29 mouse cellular contexts compared by ENCODE assay signal in the genomic region with DNA sequence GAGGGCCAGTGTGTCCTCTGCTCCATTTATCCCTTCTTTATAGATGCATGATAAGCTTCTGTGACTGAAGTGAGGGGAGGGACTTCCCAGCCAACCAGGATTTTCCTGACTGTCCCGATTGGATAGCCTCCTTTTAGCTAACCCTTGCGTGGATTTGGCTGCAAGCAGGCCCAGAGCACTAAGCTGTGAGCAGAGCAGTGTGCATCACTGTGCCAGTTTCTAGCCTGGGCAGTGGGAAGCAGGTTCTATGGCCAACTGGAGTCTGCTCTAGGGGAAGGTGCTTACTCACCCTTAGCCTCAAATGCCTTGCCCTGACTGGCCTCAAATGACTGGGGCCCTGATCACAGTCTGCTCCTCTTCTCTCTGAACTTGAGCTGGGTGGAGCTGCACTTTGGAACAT. TPM values are rescaled to one million over a fixed set of nuclear protein-coding genes. Genes with fewer than 3 reads are reported as not detected.
A peak's percentile ranks its signal among the peaks of the same experiment; 100 is the strongest.
DNase-seq lines count a peak whose midpoint lies in the region; ATAC-seq and TF ChIP-seq lines count a peak whose summit lies in the region.
"Had no signal": no experiment of that assay in that cellular context is flagged by ENCODE, and none has a peak within 500 bp of the region (broad histone marks: within the 10 kb centered on the region; RNA-seq: fewer than 3 reads in every experiment).

No protein-coding gene starts in this region.

- H3K4me1 ChIP-seq in brown adipose tissue, adult 24 weeks (ENCODE audit: control insufficient read depth, insufficient read depth, insufficient read length, low read length): 0 out of 2 replicates have a peak, but pooled peaks cover 2% of the 10 kb centered on the region
- H3K4me1 ChIP-seq in stomach, postnatal 0 days (replicated peaks; ENCODE audit: control insufficient read depth, insufficient read depth): no peaks in the 10 kb centered on the region
- H3K4me1 ChIP-seq: embryonic facial prominence, embryonic 13.5 days; embryonic facial prominence, embryonic 15.5 days; forebrain, embryonic 13.5 days; forebrain, embryonic 15.5 days had no signal

- no peak overlapping the region for H3K4me2 ChIP-seq in stomach, postnatal 0 days (replicated peaks; ENCODE audit: low read depth)
- H3K4me2 ChIP-seq: embryonic facial prominence, embryonic 13.5 days; embryonic facial prominence, embryonic 15.5 days; forebrain, embryonic 13.5 days; forebrain, embryonic 15.5 days had no signal

- H3K36me3 ChIP-seq in stomach, postnatal 0 days (ENCODE audit: control insufficient read depth, insufficient read depth, low read length): no peaks in the 10 kb centered on the region
- H3K36me3 ChIP-seq: embryonic facial prominence, embryonic 13.5 days; embryonic facial prominence, embryonic 15.5 days; forebrain, embryonic 15.5 days had no signal

- intact Hi-C loops in gastrocnemius, postnatal 14 days (cut with DNase I; ENCODE audit: low total_unique reads): no loop called here

- no peak overlapping the region for H3K9ac ChIP-seq in stomach, postnatal 0 days (ENCODE audit: low read length)
- H3K9ac ChIP-seq: embryonic facial prominence, embryonic 13.5 days; embryonic facial prominence, embryonic 15.5 days; forebrain, embryonic 13.5 days; forebrain, embryonic 15.5 days; forebrain, postnatal 0 days had no signal

- TF ChIP-seq EP300 in stomach, postnatal 0 days (optimal IDR thresholded peaks at IDR 0.05): no peak

- no peaks in the 10 kb centered on the region for H3K27me3 ChIP-seq in stomach, postnatal 0 days (ENCODE audit: control insufficient read depth, insufficient read depth, low read length)
- H3K27me3 ChIP-seq: embryonic facial prominence, embryonic 13.5 days; embryonic facial prominence, embryonic 15.5 days; forebrain, embryonic 13.5 days; forebrain, embryonic 15.5 days had no signal

- no peak overlapping the region for H3K4me3 ChIP-seq in brown adipose tissue, adult 24 weeks (ENCODE audit: insufficient read depth, low read depth, low read length)
- no peak overlapping the region for H3K4me3 ChIP-seq in stomach, postnatal 0 days (ENCODE audit: low read depth, low read length)
- H3K4me3 ChIP-seq: embryonic facial prominence, embryonic 13.5 days; embryonic facial prominence, embryonic 15.5 days; erythroblast, embryonic 14.5 days; forebrain, embryonic 13.5 days; forebrain, embryonic 15.5 days had no signal

- DNase-seq in gastrocnemius, postnatal 14 days: peak; percentile 21
- DNase-seq in gastrocnemius, postnatal 10 days: no peak
- DNase-seq in heart, adult 11 months: peak; percentile 87
- DNase-seq in heart, adult 9 months (ENCODE audit: low spot score in 2 of 2): no peak
- DNase-seq in adipocyte (ENCODE audit: low spot score): peak; percentile 92
- no peak for DNase-seq in stomach, postnatal 0 days (ENCODE audit: low spot score)
- DNase-seq in frontal cortex, adult 2 months (ENCODE audit: extremely low spot score in 1 of 2, low spot score in 1 of 2): no peak
- DNase-seq: adrenal gland, adult 8-10 months; adrenal gland, postnatal 14 days; adrenal gland, postnatal 36 days; cerebellum, adult 11 months; cerebellum, adult 18-20 months; cerebellum, adult 8-10 months; cerebellum, adult 9-11 months; cerebellum, postnatal 36 days; embryo, embryonic 11 days; forebrain, postnatal 0 days had no signal

- WGBS in stomach, postnatal 0 days: 39% methylated on average over 2 of the region's 2 CpGs

- no peak for TF ChIP-seq CTCF in stomach, postnatal 0 days (IDR thresholded peaks at IDR 0.05; ENCODE audit: low read depth)

- no peaks in the 10 kb centered on the region for H3K9me3 ChIP-seq in stomach, postnatal 0 days (ENCODE audit: control insufficient read depth, low read length)
- H3K9me3 ChIP-seq: embryonic facial prominence, embryonic 13.5 days; embryonic facial prominence, embryonic 15.5 days; forebrain, embryonic 13.5 days; forebrain, embryonic 15.5 days had no signal

- no peak for ATAC-seq in stomach, postnatal 0 days (ENCODE audit: low FRiP score, low TSS enrichment)
- ATAC-seq: forebrain, embryonic 13.5 days; forebrain, embryonic 15.5 days; forebrain, postnatal 0 days had no signal

- peak overlapping the region; percentile 9; the same call in 1 of the 2 replicates for H3K27ac ChIP-seq in brown adipose tissue, adult 24 weeks (replicated peaks; ENCODE audit: low read depth, low read length)
- no peak overlapping the region for H3K27ac ChIP-seq in stomach, postnatal 0 days (replicated peaks)
- H3K27ac ChIP-seq: embryonic facial prominence, embryonic 13.5 days; embryonic facial prominence, embryonic 15.5 days; forebrain, embryonic 13.5 days; forebrain, embryonic 15.5 days had no signal

RNA-seq across cellular contexts. Expression of a gene that starts 7.6 kb away (rescaled TPM):
- under 1 TPM; 0.04 to 0.06 TPM for total RNA-seq in gastrocnemius, postnatal 14 days (2021)
- under 1 TPM; 0.05 to 0.07 TPM for total RNA-seq in gastrocnemius, postnatal 10 days (2021)
- not detected in 2 replicates for polyA plus RNA-seq in brown adipose tissue, adult 24 weeks (2012; ENCODE audit: insufficient read depth, insufficient read length, missing spikeins)
- 0.57 and 0.61 TPM in 2 replicates for polyA plus RNA-seq in stomach, postnatal 0 days (2015; fragmentation: Nextera tagmentation; extraction: Ambion mirVana)
- polyA plus RNA-seq in frontal cortex, adult 2 months (2012; rRNA removed): 0.46 and 0.56 TPM in 2 replicates
- total RNA-seq: common myeloid progenitor, adult 5-6 weeks; MEL had no signal
- polyA plus RNA-seq: forebrain, embryonic 11.5 days had no signal

RNA-seq across cellular contexts. Expression of a gene that starts 40.7 kb away (rescaled TPM):
- total RNA-seq in gastrocnemius, postnatal 14 days (2021): under 1 TPM; 0.11 to 0.16 TPM
- total RNA-seq in gastrocnemius, postnatal 10 days (2021): under 1 TPM in 1 of 2 experiments, not detected in 1; 0.16 TPM
- polyA plus RNA-seq in brown adipose tissue, adult 24 weeks (2012; ENCODE audit: insufficient read depth, insufficient read length, missing spikeins): 0.33 and 0.75 TPM in 2 replicates
- polyA plus RNA-seq in stomach, postnatal 0 days (2015; fragmentation: Nextera tagmentation; extraction: Ambion mirVana): 0.02 and 0.08 TPM in 2 replicates
- polyA plus RNA-seq in frontal cortex, adult 2 months (2012; rRNA removed): 0.36 TPM in 2 replicates
- total RNA-seq: adrenal gland, postnatal 14 days; common myeloid progenitor, adult 5-6 weeks; MEL had no signal
- polyA plus RNA-seq: embryonic facial prominence, embryonic 13.5 days; erythroblast, embryonic 14.5 days; forebrain, embryonic 11.5 days; forebrain, embryonic 13.5 days had no signal

RNA-seq across cellular contexts. Expression of a gene that starts 54.6 kb away (rescaled TPM):
- total RNA-seq in gastrocnemius, postnatal 14 days (2021): 1 to 10 TPM; 1.2 to 1.8 TPM
- total RNA-seq in gastrocnemius, postnatal 10 days (2021): 1 to 10 TPM; 1.5 to 2.2 TPM
- 163 and 192 TPM in 2 replicates for polyA plus RNA-seq in brown adipose tissue, adult 24 weeks (2012; ENCODE audit: insufficient read depth, insufficient read length, missing spikeins)
- polyA plus RNA-seq in stomach, postnatal 0 days (2015; fragmentation: Nextera tagmentation; extraction: Ambion mirVana): 2.7 and 3.3 TPM in 2 replicates
- polyA plus RNA-seq in frontal cortex, adult 2 months (2012; rRNA removed): 26.8 and 29.9 TPM in 2 replicates
- polyA plus RNA-seq: erythroblast, embryonic 14.5 days; forebrain, embryonic 13.5 days had no signal

RNA-seq across cellular contexts. Expression of a gene that starts 54.7 kb away (rescaled TPM):
- total RNA-seq in gastrocnemius, postnatal 14 days (2021): not detected
- total RNA-seq in gastrocnemius, postnatal 10 days (2021): not detected
- 0.48 TPM in 1 of 2 replicates, not detected in the other for polyA plus RNA-seq in brown adipose tissue, adult 24 weeks (2012; ENCODE audit: insufficient read depth, insufficient read length, missing spikeins)
- polyA plus RNA-seq in stomach, postnatal 0 days (2015; fragmentation: Nextera tagmentation; extraction: Ambion mirVana): not detected in 2 replicates
- not detected in 2 replicates for polyA plus RNA-seq in frontal cortex, adult 2 months (2012; rRNA removed)
- total RNA-seq: adrenal gland, adult 18-20 months; adrenal gland, adult 8-10 months; adrenal gland, postnatal 14 days; adrenal gland, postnatal 36 days; common myeloid progenitor, adult 5-6 weeks; forebrain, postnatal 0 days; MEL had no signal
- polyA plus RNA-seq: C2C12; embryonic facial prominence, embryonic 11.5 days; embryonic facial prominence, embryonic 13.5 days; embryonic facial prominence, embryonic 15.5 days; erythroblast, embryonic 14.5 days; forebrain, embryonic 11.5 days; forebrain, embryonic 13.5 days; forebrain, embryonic 15.5 days; forebrain, postnatal 0 days had no signal

RNA-seq across cellular contexts. Expression of a gene that starts 54.7 kb away (rescaled TPM):
- not detected for total RNA-seq in gastrocnemius, postnatal 14 days (2021)
- total RNA-seq in gastrocnemius, postnatal 10 days (2021): not detected
- polyA plus RNA-seq in brown adipose tissue, adult 24 weeks (2012; ENCODE audit: insufficient read depth, insufficient read length, missing spikeins): 8.6 and 10.5 TPM in 2 replicates
- 0.17 TPM in 1 of 2 replicates, not detected in the other for polyA plus RNA-seq in stomach, postnatal 0 days (2015; fragmentation: Nextera tagmentation; extraction: Ambion mirVana)
- 0.20 TPM in 1 of 2 replicates, not detected in the other for polyA plus RNA-seq in frontal cortex, adult 2 months (2012; rRNA removed)
- total RNA-seq: common myeloid progenitor, adult 5-6 weeks; forebrain, postnatal 0 days; MEL had no signal
- polyA plus RNA-seq: C2C12; embryonic facial prominence, embryonic 11.5 days; embryonic facial prominence, embryonic 13.5 days; embryonic facial prominence, embryonic 15.5 days; erythroblast, embryonic 14.5 days; forebrain, embryonic 11.5 days; forebrain, embryonic 13.5 days; forebrain, embryonic 15.5 days had no signal

Comparison
In these comparisons a context has a peak if more than half of its experiments do, and no peak if none do; other contexts are left out.
1. DNase-seq: peak in gastrocnemius, postnatal 14 days (single experiment), heart, adult 11 months (single experiment) and adipocyte (single experiment); none in gastrocnemius, postnatal 10 days (single experiment), heart, adult 9 months (0 of 2), stomach, postnatal 0 days (single experiment) and frontal cortex, adult 2 months (0 of 2).